8 mouse cellular contexts compared by ENCODE assay signal in genomic region chr11:51635525-51636322, GRCm38 (mm10). TPM values are rescaled to one million over a fixed set of nuclear protein-coding genes. Genes with fewer than 3 reads are reported as not detected.
DNase-seq lines count a peak whose midpoint lies in the region; ATAC-seq and TF ChIP-seq lines count a peak whose summit lies in the region.

Gene Rmnd5b (minus strand): TSS chr11:51635896.

- H3K27ac ChIP-seq in ES-Bruce4 (ENCODE audit: insufficient read depth, low read length) = peak within 1 kb of the TSS; percentile 88
- peak within 1 kb of the TSS; percentile 77 for H3K27ac ChIP-seq in forebrain, embryonic 12.5 days
- H3K27ac ChIP-seq in heart, embryonic 16.5 days (ENCODE audit: low read length) = peak within 1 kb of the TSS; percentile 83
- peak within 1 kb of the TSS; percentile 83 for H3K27ac ChIP-seq in liver, embryonic 14.5 days
- peak within 1 kb of the TSS; percentile 49; the same call in 1 of the 2 replicates for H3K27ac ChIP-seq in neural tube, embryonic 11.5 days (ENCODE audit: low read depth, low read length)
- peak within 1 kb of the TSS; percentile 88 for H3K27ac ChIP-seq in stomach, embryonic 16.5 days (ENCODE audit: low read length)

- no peak for TF ChIP-seq CTCF in ES-Bruce4 (IDR thresholded peaks at IDR 0.05; ENCODE audit: low read depth, low read length)
- peak; percentile 47 for TF ChIP-seq CTCF in liver, embryonic 14.5 days (IDR thresholded peaks at IDR 0.05; ENCODE audit: low read depth)

- H3K27me3 ChIP-seq in ES-Bruce4 (ENCODE audit: control insufficient read depth, insufficient read depth, low read length, poor library complexity, severe bottlenecking) = no peaks in the 10 kb centered on the region
- H3K27me3 ChIP-seq in forebrain, embryonic 12.5 days = peaks cover 5% of the 10 kb centered on the region; the same call in 1 of the 2 replicates
- no peaks in the 10 kb centered on the region for H3K27me3 ChIP-seq in heart, embryonic 16.5 days (ENCODE audit: control insufficient read depth, insufficient read depth, low read length)
- no peaks in the 10 kb centered on the region for H3K27me3 ChIP-seq in liver, embryonic 14.5 days (ENCODE audit: control insufficient read depth, insufficient read depth, low read length)
- H3K27me3 ChIP-seq in neural tube, embryonic 11.5 days (ENCODE audit: control insufficient read depth, insufficient read depth, low read length) = no peaks in the 10 kb centered on the region
- H3K27me3 ChIP-seq in stomach, embryonic 16.5 days (ENCODE audit: control insufficient read depth, insufficient read depth, low read length) = no peaks in the 10 kb centered on the region

- peak; percentile 87 for ATAC-seq in forebrain, embryonic 12.5 days (ENCODE audit: low FRiP score)
- ATAC-seq in heart, embryonic 16.5 days (replicated peaks; ENCODE audit: extremely low read depth, insufficient read depth, low FRiP score) = peak; percentile 77
- ATAC-seq in liver, embryonic 14.5 days (ENCODE audit: insufficient read depth) = peak; percentile 82
- peak; percentile 78 for ATAC-seq in neural tube, embryonic 11.5 days (ENCODE audit: insufficient read depth, low FRiP score, low TSS enrichment)
- ATAC-seq in stomach, embryonic 16.5 days (ENCODE audit: insufficient read depth, low FRiP score) = peak; percentile 85

- H3K4me2 ChIP-seq in forebrain, embryonic 12.5 days = peak within 1 kb of the TSS; percentile 75
- H3K4me2 ChIP-seq in heart, embryonic 16.5 days (ENCODE audit: low read depth, low read length) = peak within 1 kb of the TSS; percentile 92
- H3K4me2 ChIP-seq in liver, embryonic 14.5 days (ENCODE audit: low read depth) = peak within 1 kb of the TSS; percentile 92
- H3K4me2 ChIP-seq in neural tube, embryonic 11.5 days (ENCODE audit: low read depth) = peak within 1 kb of the TSS; percentile 77
- peak within 1 kb of the TSS; percentile 72 for H3K4me2 ChIP-seq in stomach, embryonic 16.5 days (ENCODE audit: low read depth, low read length)

- TF ChIP-seq EP300 in ES-Bruce4 (IDR thresholded peaks at IDR 0.05; ENCODE audit: insufficient read depth, low read depth, low read length) = 0 out of 2 replicates have a peak, but pooled peaks have one; percentile 40
- TF ChIP-seq EP300 in liver, embryonic 14.5 days (IDR thresholded peaks at IDR 0.05; ENCODE audit: low read depth) = no peak

- H3K9me3 ChIP-seq in ES-Bruce4 (replicated peaks; ENCODE audit: control insufficient read depth, insufficient read depth, low read length, poor library complexity, severe bottlenecking) = no peaks in the 10 kb centered on the region
- no peaks in the 10 kb centered on the region for H3K9me3 ChIP-seq in forebrain, embryonic 12.5 days
- H3K9me3 ChIP-seq in heart, embryonic 16.5 days (replicated peaks; ENCODE audit: control insufficient read depth, low read length) = no peaks in the 10 kb centered on the region
- no peaks in the 10 kb centered on the region for H3K9me3 ChIP-seq in liver, embryonic 14.5 days (ENCODE audit: control insufficient read depth, low read length)
- H3K9me3 ChIP-seq in neural tube, embryonic 11.5 days (ENCODE audit: control insufficient read depth, low read length) = no peaks in the 10 kb centered on the region
- H3K9me3 ChIP-seq in stomach, embryonic 16.5 days (replicated peaks; ENCODE audit: control insufficient read depth, low read length) = no peaks in the 10 kb centered on the region

- H3K9ac ChIP-seq in ES-Bruce4 (ENCODE audit: low read depth, poor library complexity, severe bottlenecking) = peak within 1 kb of the TSS; percentile 87
- peak within 1 kb of the TSS; percentile 74 for H3K9ac ChIP-seq in forebrain, embryonic 12.5 days
- peak within 1 kb of the TSS; percentile 75 for H3K9ac ChIP-seq in heart, embryonic 16.5 days (ENCODE audit: low read length)
- H3K9ac ChIP-seq in liver, embryonic 14.5 days (replicated peaks) = peak within 1 kb of the TSS; percentile 88
- peak within 1 kb of the TSS; percentile 72 for H3K9ac ChIP-seq in neural tube, embryonic 11.5 days (ENCODE audit: low read length)
- H3K9ac ChIP-seq in stomach, embryonic 16.5 days (ENCODE audit: low read length) = peak within 1 kb of the TSS; percentile 81

- 0 out of 2 replicates have a peak, but pooled peaks cover 3% of the 10 kb centered on the region for H3K36me3 ChIP-seq in ES-Bruce4 (ENCODE audit: control insufficient read depth, insufficient read depth, low read length, poor library complexity, severe bottlenecking)
- H3K36me3 ChIP-seq in forebrain, embryonic 12.5 days (replicated peaks) = no peaks in the 10 kb centered on the region
- no peaks in the 10 kb centered on the region for H3K36me3 ChIP-seq in heart, embryonic 16.5 days (ENCODE audit: control insufficient read depth, insufficient read depth)
- H3K36me3 ChIP-seq in liver, embryonic 14.5 days (replicated peaks; ENCODE audit: control insufficient read depth, insufficient read depth, low read depth) = no peaks in the 10 kb centered on the region
- no peaks in the 10 kb centered on the region for H3K36me3 ChIP-seq in neural tube, embryonic 11.5 days (ENCODE audit: control insufficient read depth, insufficient read depth, low read length)
- H3K36me3 ChIP-seq in stomach, embryonic 16.5 days (ENCODE audit: control insufficient read depth, insufficient read depth, low read length) = no peaks in the 10 kb centered on the region

- WGBS in forebrain, embryonic 12.5 days = under 1% methylated on average over 60 of the region's 61 CpGs
- WGBS in heart, embryonic 16.5 days = under 1% methylated on average over 61 of the region's 61 CpGs
- WGBS in liver, embryonic 14.5 days (ENCODE audit: insufficient replicate concordance) = under 1% methylated on average over 61 of the region's 61 CpGs
- WGBS in neural tube, embryonic 11.5 days = under 1% methylated on average over 61 of the region's 61 CpGs
- under 1% methylated on average over 61 of the region's 61 CpGs for WGBS in stomach, embryonic 16.5 days

- H3K4me3 ChIP-seq in ES-Bruce4 (ENCODE audit: low read depth, low read length) = peak within 1 kb of the TSS; percentile 76
- peak within 1 kb of the TSS; percentile 67 for H3K4me3 ChIP-seq in forebrain, embryonic 12.5 days (replicated peaks)
- H3K4me3 ChIP-seq in heart, embryonic 16.5 days (ENCODE audit: low read length) = peak within 1 kb of the TSS; percentile 60
- H3K4me3 ChIP-seq in liver, embryonic 14.5 days (ENCODE audit: insufficient read depth in 1 of 2, low read depth in 2 of 2, low read length in 2 of 2) = peak within 1 kb of the TSS; percentile 78 to 80
- H3K4me3 ChIP-seq in neural tube, embryonic 11.5 days (ENCODE audit: low read depth, low read length) = peak within 1 kb of the TSS; percentile 74
- peak within 1 kb of the TSS; percentile 68 for H3K4me3 ChIP-seq in stomach, embryonic 16.5 days (replicated peaks; ENCODE audit: low read length)

- TF ChIP-seq POLR2A in ES-Bruce4 (IDR thresholded peaks at IDR 0.05; ENCODE audit: insufficient read depth, low read length) = no peak

- peak; percentile 76 for DNase-seq in c-Kit-positive CD71-positive TER-119-positive erythroid progenitor cells, embryonic 14.5 days (ENCODE audit: low spot score)
- DNase-seq in kidney, postnatal 36 days = peak; percentile 91 to 93
- DNase-seq in liver, embryonic 14.5 days (ENCODE audit: low read depth in 3 of 3, low spot score in 3 of 3) = peak; percentile 59 to 69 (median 61)
- peak; percentile 87 for DNase-seq in neural tube, embryonic 11.5 days (ENCODE audit: low spot score)

- peaks cover 1% of the 10 kb centered on the region for H3K4me1 ChIP-seq in ES-Bruce4 (ENCODE audit: control insufficient read depth, insufficient read depth, low read length)
- H3K4me1 ChIP-seq in forebrain, embryonic 12.5 days = peaks cover 27% of the 10 kb centered on the region
- peaks cover 17% of the 10 kb centered on the region for H3K4me1 ChIP-seq in heart, embryonic 16.5 days (ENCODE audit: control insufficient read depth, insufficient read depth, low read length)
- H3K4me1 ChIP-seq in liver, embryonic 14.5 days (replicated peaks; ENCODE audit: control insufficient read depth in 2 of 2, insufficient read depth in 2 of 2, low read length in 1 of 2) = peaks cover 0 to 21% of the 10 kb centered on the region in 2 experiments; a peak in 3 of 4 replicates
- H3K4me1 ChIP-seq in neural tube, embryonic 11.5 days (ENCODE audit: control insufficient read depth, insufficient read depth, low read length) = peaks cover 3% of the 10 kb centered on the region; the same call in 1 of the 2 replicates
- peaks cover 10% of the 10 kb centered on the region for H3K4me1 ChIP-seq in stomach, embryonic 16.5 days (ENCODE audit: control insufficient read depth, insufficient read depth, low read length)

RNA-seq across cellular contexts. Expression of gene Rmnd5b, which starts in this region (rescaled TPM):
- polyA plus RNA-seq in ES-Bruce4 (2011; ENCODE audit: insufficient read depth, insufficient read length, low read depth, missing spikeins) = 17.9 and 20.2 TPM in 2 replicates
- 43.4 and 44.7 TPM in 2 replicates for polyA plus RNA-seq in forebrain, embryonic 12.5 days (2016; fragmentation: Nextera tagmentation; extraction: Ambion mirVana)
- polyA plus RNA-seq in heart, embryonic 16.5 days (2015; fragmentation: Nextera tagmentation; extraction: Ambion mirVana) = 37.1 and 38.2 TPM in 2 replicates
- polyA plus RNA-seq in liver, embryonic 14.5 days (2012; rRNA removed) = 15.2 and 15.6 TPM in 2 replicates
- polyA plus RNA-seq in liver, embryonic 14.5 days (2014; fragmentation: Nextera tagmentation; extraction: Ambion mirVana) = 19.0 and 20.5 TPM in 2 replicates
- 51.2 and 52.6 TPM in 2 replicates for polyA plus RNA-seq in neural tube, embryonic 11.5 days (2014; fragmentation: Nextera tagmentation; extraction: Ambion mirVana)
- 40.0 and 41.3 TPM in 2 replicates for polyA plus RNA-seq in stomach, embryonic 16.5 days (2015; fragmentation: Nextera tagmentation; extraction: Ambion mirVana)

Comparison
In these comparisons a context has a peak if more than half of its experiments do, and no peak if none do; other contexts are left out.
1. Peak in every context shown above with its lines: DNase-seq, ATAC-seq, H3K4me3 ChIP-seq and H3K27ac ChIP-seq.